Mouse (Mus musculus): ENCODE data around the gene Cep85l.

DNA sequence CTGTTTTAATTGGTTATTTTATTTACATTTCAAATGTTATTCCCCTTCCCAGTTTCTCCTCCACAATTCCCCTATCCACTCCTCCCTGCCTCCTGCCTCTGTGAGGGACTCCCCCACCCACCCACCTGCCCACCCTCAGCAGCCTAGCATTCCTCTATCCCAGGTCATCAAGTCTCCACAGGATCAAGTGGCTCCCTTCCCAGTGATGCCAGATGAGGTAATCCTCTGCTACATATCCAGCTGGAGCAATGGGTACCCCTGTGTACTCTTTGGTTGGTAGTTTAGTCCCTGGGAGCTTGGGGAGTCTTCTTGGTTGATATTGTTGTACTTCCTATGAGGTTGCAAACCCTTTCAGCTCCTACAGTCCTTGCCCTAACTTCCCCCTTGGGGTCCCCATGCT lies 107.5 kb downstream of the Cep85l start:
- TF ChIP-seq CTCF (IDR thresholded peaks at IDR 0.05; ENCODE audit: low read depth, low read length) (no peak), POLR2A (IDR thresholded peaks at IDR 0.05; ENCODE audit: borderline replicate concordance, low read depth, low read length) (no peak)
